Mouse (Mus musculus) naive thymus-derived CD4-positive, alpha-beta T cell, adult 2 months (primary cell): ENCODE data around the gene Gm5458.
A peak's percentile ranks its signal among the peaks of the same experiment; 100 is the strongest.
"Not testable (repeated sequence)": the region's sequence is repeated elsewhere in the genome, so short reads cannot be mapped to it uniquely, and the experiment has no call there.

Experiments
- DNase-seq: peaks from one replicate; pipeline ENCODE4 v3.0.0-alpha.2; 2011; ENCODE audit warnings: low read depth

Gm5458 gene

DNA sequence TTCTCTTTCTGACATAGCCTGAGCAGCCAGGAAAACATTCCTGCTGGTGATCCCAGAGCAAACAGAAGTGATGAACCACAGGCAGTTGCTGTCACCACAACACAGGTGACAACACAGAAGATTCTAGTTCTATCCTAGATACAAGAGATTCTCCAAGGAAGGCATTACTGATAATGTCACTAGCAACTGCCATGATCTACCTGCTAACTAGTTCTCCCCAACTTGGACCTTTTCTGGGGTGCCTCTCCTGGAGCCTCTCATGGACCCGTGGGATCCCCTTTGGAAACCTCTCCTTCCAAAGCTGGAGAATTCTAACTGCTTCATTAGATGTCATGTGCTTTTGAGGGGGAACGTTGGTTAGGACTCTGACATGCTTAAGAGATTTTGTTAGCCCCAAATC, at the start of gene Gm5458:
Gene Gm5458, minus strand, starts transcription at position 101 of the 400 bp plus-strand sequence.
- not testable (repeated sequence) for DNase-seq

DNA sequence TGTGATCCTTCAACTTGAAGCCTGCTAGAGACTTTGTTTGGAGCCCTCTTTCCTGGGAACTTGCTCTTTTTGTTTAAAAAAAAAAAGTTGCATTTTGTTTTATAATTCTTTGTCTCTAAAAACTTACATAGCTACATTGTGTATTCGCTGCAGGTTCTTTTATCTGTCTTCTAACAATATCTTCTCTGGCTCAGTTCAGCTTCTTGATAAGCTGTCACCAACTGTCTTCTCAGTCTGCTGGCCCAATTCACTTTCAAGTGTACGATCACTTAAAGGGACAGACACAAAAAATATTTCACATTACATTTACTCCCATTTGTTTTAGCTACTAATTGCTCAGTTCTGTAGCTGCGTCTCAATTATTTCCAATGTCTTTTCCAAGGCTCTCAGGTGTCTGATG, 43.9 kb upstream of the Gm5458 start:
- no peak for DNase-seq

- peak; percentile 3 for DNase-seq
Observed at GRCm38 (mm10) chr14:19584804-19585667, 17.3 kb downstream of the Gm5458 start, which contains the start of gene Gm2237. TSS of gene Gm2237 (minus strand) at chr14:19585135.

GRCm38 (mm10) chr14:19549863-19550262, 52.5 kb downstream of the Gm5458 start, which contains the start of gene Gm2244:
TSS of gene Gm2244 (minus strand) at chr14:19549963.
- not testable (repeated sequence) for DNase-seq
